11 mouse cellular contexts compared by ENCODE assay signal in genomic region chr3:108405536-108406305, GRCm38 (mm10). TPM values are rescaled to one million over a fixed set of nuclear protein-coding genes. Genes with fewer than 3 reads are reported as not detected.
DNase-seq lines count a peak whose midpoint lies in the region; ATAC-seq and TF ChIP-seq lines count a peak whose summit lies in the region.
"Had no signal": no experiment of that assay in that cellular context is flagged by ENCODE, and none has a peak within 500 bp of the region (broad histone marks: within the 10 kb centered on the region; RNA-seq: fewer than 3 reads in every experiment).

No protein-coding gene starts in this region.

- intact Hi-C loops in gastrocnemius, adult 2 months (cut with DNase I): no loop called here
- intact Hi-C loops in gastrocnemius, postnatal 36 days (cut with DNase I): no loop called here

- ATAC-seq in hindbrain, embryonic 13.5 days (ENCODE audit: low FRiP score): peak; percentile 2; the same call in 1 of the 2 replicates
- no peak for ATAC-seq in midbrain, postnatal 0 days (ENCODE audit: low FRiP score)

- H3K9ac ChIP-seq in hindbrain, embryonic 13.5 days: peak overlapping the region; percentile 46
- no peak overlapping the region for H3K9ac ChIP-seq in midbrain, postnatal 0 days (replicated peaks; ENCODE audit: low read length, poor library complexity, severe bottlenecking)
- H3K9ac ChIP-seq: heart, embryonic 15.5 days had no signal

- TF ChIP-seq CTCF in gastrocnemius, adult 2 months (IDR thresholded peaks at IDR 0.05): no peak
- TF ChIP-seq CTCF in midbrain, postnatal 0 days (IDR thresholded peaks at IDR 0.05): no peak

- peaks cover 91% of the 10 kb centered on the region for H3K4me1 ChIP-seq in hindbrain, embryonic 13.5 days (replicated peaks)
- peaks cover 16% of the 10 kb centered on the region for H3K4me1 ChIP-seq in midbrain, postnatal 0 days (ENCODE audit: insufficient read depth, low read length)

- peaks cover 82% of the 10 kb centered on the region for H3K36me3 ChIP-seq in hindbrain, embryonic 13.5 days
- H3K36me3 ChIP-seq in midbrain, postnatal 0 days (ENCODE audit: insufficient read depth, low read length): peaks cover 37% of the 10 kb centered on the region
- H3K36me3 ChIP-seq: heart, embryonic 15.5 days had no signal

- DNase-seq in gastrocnemius, adult 2 months: peak; percentile 16
- DNase-seq in gastrocnemius, postnatal 25 days: no peak
- peak; percentile 72 for DNase-seq in embryo, embryonic 10.5 days (ENCODE audit: low spot score)
- DNase-seq in midbrain, postnatal 0 days (ENCODE audit: low spot score): peak; percentile 58
- DNase-seq in gastrocnemius, postnatal 36 days: no peak
- DNase-seq in adrenal gland, postnatal 25 days: no peak
- no peak for DNase-seq in thymus, postnatal 4 days

- peak overlapping the region; percentile 27 for H3K4me2 ChIP-seq in hindbrain, embryonic 13.5 days
- no peak overlapping the region for H3K4me2 ChIP-seq in midbrain, postnatal 0 days (ENCODE audit: low read depth, low read length, poor library complexity, severe bottlenecking)
- H3K4me2 ChIP-seq: heart, embryonic 15.5 days had no signal

- no peaks in the 10 kb centered on the region for H3K27me3 ChIP-seq in hindbrain, embryonic 13.5 days
- no peaks in the 10 kb centered on the region for H3K27me3 ChIP-seq in midbrain, postnatal 0 days (ENCODE audit: insufficient read depth, low read length)

- no peak overlapping the region for H3K27ac ChIP-seq in gastrocnemius, adult 2 months
- H3K27ac ChIP-seq in hindbrain, embryonic 13.5 days: peak overlapping the region; percentile 84
- peak overlapping the region; percentile 6; the same call in 1 of the 2 replicates for H3K27ac ChIP-seq in midbrain, postnatal 0 days (ENCODE audit: low read depth, low read length)
- H3K27ac ChIP-seq: heart, embryonic 15.5 days had no signal

- H3K4me3 ChIP-seq in gastrocnemius, adult 2 months: no peak overlapping the region
- H3K4me3 ChIP-seq in hindbrain, embryonic 13.5 days: peak overlapping the region; percentile 5; the same call in 1 of the 2 replicates
- H3K4me3 ChIP-seq in midbrain, postnatal 0 days (ENCODE audit: low read depth, low read length): no peak overlapping the region
- H3K4me3 ChIP-seq: heart, embryonic 15.5 days; megakaryocyte, embryonic 14.5 days had no signal

- no peaks in the 10 kb centered on the region for H3K9me3 ChIP-seq in hindbrain, embryonic 13.5 days
- no peaks in the 10 kb centered on the region for H3K9me3 ChIP-seq in midbrain, postnatal 0 days (ENCODE audit: low read length)
- H3K9me3 ChIP-seq: heart, embryonic 15.5 days; megakaryocyte, embryonic 14.5 days had no signal

- 18% methylated on average over 14 of the region's 14 CpGs for WGBS in hindbrain, embryonic 13.5 days
- WGBS in midbrain, postnatal 0 days: 17% methylated on average over 14 of the region's 14 CpGs

RNA-seq across cellular contexts. Expression of gene Celsr2, which starts 9.6 kb away (rescaled TPM):
- total RNA-seq in gastrocnemius, adult 2 months (2021): 1 to 10 TPM; 6.4 to 8.8 TPM
- total RNA-seq in gastrocnemius, postnatal 25 days (2021): 1 to 10 TPM; 4.8 to 5.9 TPM
- 50.5 and 58.0 TPM in 2 replicates for polyA plus RNA-seq in hindbrain, embryonic 13.5 days (2015; fragmentation: Nextera tagmentation; extraction: Ambion mirVana)
- total RNA-seq in midbrain, postnatal 0 days (2014; rRNA removed): 68.5 and 83.4 TPM in 2 replicates
- 19.0 and 24.4 TPM in 2 replicates for polyA plus RNA-seq in midbrain, postnatal 0 days (2015; fragmentation: Nextera tagmentation; extraction: Ambion mirVana)
- 1 to 10 TPM; 6.4 to 8.2 TPM for total RNA-seq in gastrocnemius, postnatal 36 days (2021)
- total RNA-seq in adrenal gland, postnatal 25 days (2021): 6.4 and 7.5 TPM in 2 replicates

RNA-seq across cellular contexts. Expression of gene Psrc1, which starts 22.1 kb away (rescaled TPM):
- not detected for total RNA-seq in gastrocnemius, adult 2 months (2021)
- total RNA-seq in gastrocnemius, postnatal 25 days (2021): under 1 TPM in 1 of 2 experiments, not detected in 1; 0.32 TPM
- polyA plus RNA-seq in hindbrain, embryonic 13.5 days (2015; fragmentation: Nextera tagmentation; extraction: Ambion mirVana): 13.8 and 13.9 TPM in 2 replicates
- 4.8 and 5.6 TPM in 2 replicates for total RNA-seq in midbrain, postnatal 0 days (2014; rRNA removed)
- polyA plus RNA-seq in midbrain, postnatal 0 days (2015; fragmentation: Nextera tagmentation; extraction: Ambion mirVana): 1.8 and 3.2 TPM in 2 replicates
- total RNA-seq in gastrocnemius, postnatal 36 days (2021): under 1 TPM; 0.26 to 0.32 TPM
- total RNA-seq in adrenal gland, postnatal 25 days (2021): 2.5 and 3.7 TPM in 2 replicates

RNA-seq across cellular contexts. Expression of gene Sars, which starts 39.3 kb away (rescaled TPM):
- total RNA-seq in gastrocnemius, adult 2 months (2021): 100 to 1,000 TPM; 116 to 135 TPM
- total RNA-seq in gastrocnemius, postnatal 25 days (2021): 100 to 1,000 TPM; 105 to 114 TPM
- polyA plus RNA-seq in hindbrain, embryonic 13.5 days (2015; fragmentation: Nextera tagmentation; extraction: Ambion mirVana): 220 and 230 TPM in 2 replicates
- total RNA-seq in midbrain, postnatal 0 days (2014; rRNA removed): 160 and 163 TPM in 2 replicates
- polyA plus RNA-seq in midbrain, postnatal 0 days (2015; fragmentation: Nextera tagmentation; extraction: Ambion mirVana): 223 and 225 TPM in 2 replicates
- 100 to 1,000 TPM; 114 to 119 TPM for total RNA-seq in gastrocnemius, postnatal 36 days (2021)
- total RNA-seq in adrenal gland, postnatal 25 days (2021): 170 and 185 TPM in 2 replicates

RNA-seq across cellular contexts. Expression of gene Mybphl, which starts 41.0 kb away (rescaled TPM):
- not detected for total RNA-seq in gastrocnemius, adult 2 months (2021)
- total RNA-seq in gastrocnemius, postnatal 25 days (2021): not detected
- polyA plus RNA-seq in hindbrain, embryonic 13.5 days (2015; fragmentation: Nextera tagmentation; extraction: Ambion mirVana): 0.13 and 0.21 TPM in 2 replicates
- total RNA-seq in midbrain, postnatal 0 days (2014; rRNA removed): not detected in 2 replicates
- 0.13 TPM in 1 of 2 replicates, not detected in the other for polyA plus RNA-seq in midbrain, postnatal 0 days (2015; fragmentation: Nextera tagmentation; extraction: Ambion mirVana)
- total RNA-seq in gastrocnemius, postnatal 36 days (2021): not detected
- total RNA-seq in adrenal gland, postnatal 25 days (2021): not detected in 2 replicates
- polyA plus RNA-seq: limb, embryonic 11.5 days had no signal

Comparison
In these comparisons a context has a peak if more than half of its experiments do, and no peak if none do; other contexts are left out.
1. DNase-seq: peak in gastrocnemius, adult 2 months (single experiment), embryo, embryonic 10.5 days (single experiment) and midbrain, postnatal 0 days (single experiment); none in gastrocnemius, postnatal 25 days (single experiment), gastrocnemius, postnatal 36 days (0 of 2), adrenal gland, postnatal 25 days (single experiment) and thymus, postnatal 4 days (single experiment).